Mouse (Mus musculus): Measurements from ENCODE around the gene Ces2a. TPM values are rescaled to one million over a fixed set of nuclear protein-coding genes. Genes with fewer than 3 reads are reported as not detected.

The Ces2a gene
- polyA plus RNA-seq (2015; fragmentation: Nextera tagmentation; extraction: Ambion mirVana): 0.66 TPM in 1 of 2 replicates, not detected in the other

DNA sequence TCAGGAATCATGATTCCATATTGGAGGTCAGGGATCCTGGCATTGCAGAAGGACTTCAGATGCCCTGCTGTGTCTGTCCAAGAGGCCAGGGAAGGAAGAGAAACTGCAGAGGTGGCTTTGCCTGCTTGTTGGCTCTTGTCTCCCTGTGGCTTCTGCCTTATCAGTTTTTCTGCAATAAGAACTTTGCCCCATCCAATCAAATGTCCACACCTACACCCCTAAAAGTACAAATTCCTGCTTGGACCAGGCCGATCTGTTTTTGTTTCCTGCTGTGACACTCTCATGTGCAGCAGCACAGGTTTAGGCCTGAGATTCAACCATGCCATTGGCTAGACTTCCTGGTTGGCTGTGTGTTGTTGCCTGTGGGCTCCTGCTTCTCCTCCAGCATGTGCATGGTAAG is at the start of gene Ces2a:
Ces2a (plus strand) TSS at position 251 of the 400 bp plus-strand sequence.
- Histone ChIP-seq H3K4me3 (ENCODE audit: low read length) (no peak within 1 kb of the TSS), H3K9me3 (replicated peaks; ENCODE audit: control insufficient read depth, low read length) (no peaks in the 10 kb centered on the region), H3K27me3 (ENCODE audit: control insufficient read depth, insufficient read depth, low read length) (no peaks in the 10 kb centered on the region), H3K9ac (ENCODE audit: low read length) (no peak within 1 kb of the TSS), H3K36me3 (ENCODE audit: control insufficient read depth, insufficient read depth) (no peaks in the 10 kb centered on the region), H3K4me2 (ENCODE audit: low read depth, low read length) (no peak within 1 kb of the TSS), H3K4me1 (ENCODE audit: control insufficient read depth, insufficient read depth, low read length) (no peaks in the 10 kb centered on the region), H3K27ac (ENCODE audit: low read length) (no peak within 1 kb of the TSS)
- no peak for ATAC-seq (replicated peaks; ENCODE audit: extremely low read depth, insufficient read depth, low FRiP score)
- 58% methylated on average over 1 of the region's 1 CpGs for WGBS

DNA sequence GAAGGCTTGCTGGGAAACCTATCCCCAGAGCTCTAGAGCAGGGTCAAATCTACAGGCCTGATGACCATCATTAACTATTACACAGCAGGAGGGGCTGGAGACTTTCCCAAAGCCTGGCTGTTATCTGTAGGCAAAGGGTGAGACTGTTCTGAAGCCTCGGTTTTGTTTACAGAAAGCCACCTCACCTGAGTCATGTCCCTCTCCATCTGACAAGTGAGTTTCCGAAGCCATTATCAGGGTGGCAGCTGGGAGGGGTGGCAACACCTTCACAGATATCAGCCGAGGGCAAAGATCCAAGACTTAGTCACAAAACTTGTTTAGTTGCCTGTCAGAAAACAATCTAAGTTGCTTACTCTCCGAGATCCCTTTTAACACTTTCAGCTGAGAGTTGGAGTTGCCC is 45.4 kb upstream of the Ces2a start:
- Histone ChIP-seq H3K4me1 (ENCODE audit: control insufficient read depth, insufficient read depth, low read length) (no peaks in the 10 kb centered on the region), H3K27me3 (ENCODE audit: control insufficient read depth, insufficient read depth, low read length) (no peaks in the 10 kb centered on the region), H3K9me3 (replicated peaks; ENCODE audit: control insufficient read depth, low read length) (no peaks in the 10 kb centered on the region), H3K4me2 (ENCODE audit: low read depth, low read length) (no peak overlapping the region), H3K9ac (ENCODE audit: low read length) (no peak overlapping the region), H3K27ac (ENCODE audit: low read length) (no peak overlapping the region), H3K36me3 (ENCODE audit: control insufficient read depth, insufficient read depth) (no peaks in the 10 kb centered on the region), H3K4me3 (ENCODE audit: low read length) (no peak overlapping the region)
- ATAC-seq (replicated peaks; ENCODE audit: extremely low read depth, insufficient read depth, low FRiP score): no peak
- WGBS: 37% methylated on average over 4 of the region's 4 CpGs

DNA sequence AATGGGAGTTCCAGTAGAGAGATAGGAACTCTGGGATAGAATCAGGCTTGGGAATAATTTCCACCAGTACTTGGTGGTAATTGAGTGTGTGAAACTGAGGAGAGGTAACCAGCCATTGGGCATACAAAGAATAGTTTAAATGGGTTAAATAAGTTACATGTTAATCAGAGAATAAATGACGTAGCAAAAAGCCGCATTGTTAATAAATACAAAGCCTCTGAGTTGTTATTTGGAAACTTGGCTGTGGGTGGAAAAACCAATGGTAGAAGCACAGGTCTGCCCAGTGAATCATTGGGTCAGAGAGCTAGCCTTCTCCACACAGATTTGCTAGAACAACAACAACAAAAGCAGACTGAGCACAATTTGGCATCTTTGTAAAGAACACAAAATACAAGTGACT is 35.2 kb upstream of the Ces2a start:
- Histone ChIP-seq H3K27me3 (ENCODE audit: control insufficient read depth, insufficient read depth, low read length) (no peaks in the 10 kb centered on the region), H3K4me2 (ENCODE audit: low read depth, low read length) (no peak overlapping the region), H3K27ac (ENCODE audit: low read length) (no peak overlapping the region), H3K9ac (ENCODE audit: low read length) (no peak overlapping the region), H3K9me3 (replicated peaks; ENCODE audit: control insufficient read depth, low read length) (no peaks in the 10 kb centered on the region), H3K4me3 (ENCODE audit: low read length) (no peak overlapping the region), H3K4me1 (ENCODE audit: control insufficient read depth, insufficient read depth, low read length) (no peaks in the 10 kb centered on the region), H3K36me3 (ENCODE audit: control insufficient read depth, insufficient read depth) (no peaks in the 10 kb centered on the region)
- 94% methylated on average over 2 of the region's 2 CpGs for WGBS
- ATAC-seq (replicated peaks; ENCODE audit: extremely low read depth, insufficient read depth, low FRiP score): no peak

DNA sequence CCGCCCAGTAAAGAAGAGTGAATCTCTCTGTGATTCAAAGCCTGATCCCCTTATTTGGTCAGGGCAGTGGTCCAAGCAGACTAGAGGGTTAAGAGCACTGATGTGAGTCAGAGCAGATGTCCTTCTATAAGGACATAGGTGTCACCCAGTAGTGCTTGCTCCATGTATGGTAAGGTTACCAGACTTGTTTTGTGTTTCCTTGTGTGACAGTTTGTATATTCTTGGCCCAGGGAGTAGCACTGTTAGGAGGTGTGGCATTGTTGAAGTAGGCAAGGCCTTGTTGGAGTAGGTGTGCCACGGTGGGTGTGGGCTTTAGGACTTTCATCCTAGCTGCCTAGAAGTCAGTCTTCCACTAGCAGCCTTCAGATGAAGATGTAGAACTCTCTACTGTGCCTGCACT is 31.9 kb upstream of the Ces2a start:
- H3K4me1 ChIP-seq (ENCODE audit: control insufficient read depth, insufficient read depth, low read length): no peaks in the 10 kb centered on the region
- no peak overlapping the region for H3K4me3 ChIP-seq (ENCODE audit: low read length)
- H3K4me2 ChIP-seq (ENCODE audit: low read depth, low read length): no peak overlapping the region
- H3K27ac ChIP-seq (ENCODE audit: low read length): no peak overlapping the region
- H3K27me3 ChIP-seq (ENCODE audit: control insufficient read depth, insufficient read depth, low read length): no peaks in the 10 kb centered on the region
- H3K9ac ChIP-seq (ENCODE audit: low read length): no peak overlapping the region
- WGBS: 75% methylated on average over 2 of the region's 2 CpGs
- no peaks in the 10 kb centered on the region for H3K36me3 ChIP-seq (ENCODE audit: control insufficient read depth, insufficient read depth)
- ATAC-seq (replicated peaks; ENCODE audit: extremely low read depth, insufficient read depth, low FRiP score): no peak
- no peaks in the 10 kb centered on the region for H3K9me3 ChIP-seq (replicated peaks; ENCODE audit: control insufficient read depth, low read length)

DNA sequence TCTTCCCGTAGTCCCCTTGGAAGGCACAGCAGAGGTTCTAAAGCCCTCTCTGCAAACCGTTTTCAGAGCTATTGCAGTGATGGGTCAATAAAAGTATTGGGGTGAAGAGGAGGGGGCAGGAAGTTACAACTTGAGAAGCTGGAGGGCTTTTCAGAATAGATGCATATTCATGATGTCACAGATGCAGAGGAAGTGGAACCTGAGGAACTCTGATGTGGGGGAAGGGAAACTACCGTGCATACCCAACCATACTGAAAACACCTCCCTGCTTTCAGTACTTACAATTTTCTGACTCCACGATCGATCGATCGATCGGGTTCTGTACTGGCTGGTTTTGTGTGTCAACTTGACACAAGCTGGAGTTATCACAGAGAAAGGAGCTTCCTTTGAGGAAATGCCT is 12.6 kb upstream of the Ces2a start:
- no peak overlapping the region for H3K4me2 ChIP-seq (ENCODE audit: low read depth, low read length)
- no peak overlapping the region for H3K4me3 ChIP-seq (ENCODE audit: low read length)
- 80% methylated on average over 8 of the region's 8 CpGs for WGBS
- H3K9ac ChIP-seq (ENCODE audit: low read length): no peak overlapping the region
- H3K36me3 ChIP-seq (ENCODE audit: control insufficient read depth, insufficient read depth): no peaks in the 10 kb centered on the region
- no peak for ATAC-seq (replicated peaks; ENCODE audit: extremely low read depth, insufficient read depth, low FRiP score)
- H3K4me1 ChIP-seq (ENCODE audit: control insufficient read depth, insufficient read depth, low read length): no peaks in the 10 kb centered on the region
- H3K27ac ChIP-seq (ENCODE audit: low read length): no peak overlapping the region
- H3K27me3 ChIP-seq (ENCODE audit: control insufficient read depth, insufficient read depth, low read length): no peaks in the 10 kb centered on the region
- H3K9me3 ChIP-seq (replicated peaks; ENCODE audit: control insufficient read depth, low read length): no peaks in the 10 kb centered on the region

DNA sequence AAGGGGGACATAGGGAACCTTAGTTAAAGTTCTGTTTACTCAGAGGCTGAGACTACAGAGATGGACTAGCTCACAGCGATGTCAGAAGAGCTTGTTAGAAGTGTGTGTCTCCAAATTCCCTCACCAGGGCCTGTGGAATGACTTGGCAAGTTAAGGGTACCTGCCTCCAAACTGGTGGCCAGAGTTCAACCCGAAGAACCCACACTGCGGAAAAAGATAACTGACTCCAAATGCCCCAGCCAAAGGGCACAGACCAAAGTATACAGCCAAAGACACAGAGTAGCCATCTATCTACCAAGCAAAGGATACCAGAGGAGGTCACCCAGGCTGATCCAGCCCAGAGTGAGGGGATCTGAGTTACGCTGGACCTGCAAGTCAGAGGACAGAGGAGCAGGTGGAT is 2.4 kb upstream of the Ces2a start:
- Histone ChIP-seq H3K4me3 (ENCODE audit: low read length) (no peak overlapping the region), H3K9me3 (replicated peaks; ENCODE audit: control insufficient read depth, low read length) (no peaks in the 10 kb centered on the region)
- ATAC-seq (replicated peaks; ENCODE audit: extremely low read depth, insufficient read depth, low FRiP score): no peak

DNA sequence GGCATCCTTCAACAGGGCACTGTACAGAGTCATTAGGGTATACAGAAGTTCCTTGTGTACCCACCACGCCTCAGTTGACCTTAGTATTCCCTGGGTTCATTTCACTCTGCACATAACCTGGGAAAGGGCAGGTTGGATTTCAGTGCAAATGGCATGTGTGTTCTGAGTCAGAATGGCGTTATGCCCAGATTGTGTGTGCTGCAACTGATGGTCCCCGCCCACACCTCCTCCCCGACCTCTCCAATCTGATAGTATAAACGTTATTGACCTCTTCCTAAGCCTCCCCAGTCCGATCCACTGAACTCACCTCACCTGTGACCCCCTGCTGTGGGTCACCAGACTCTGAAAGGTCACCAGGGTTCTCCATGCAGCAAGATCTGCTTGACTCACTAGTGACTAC is 1.8 kb upstream of the Ces2a start:
- H3K4me2 ChIP-seq (ENCODE audit: low read depth, low read length): no peak overlapping the region
- H3K27me3 ChIP-seq (ENCODE audit: control insufficient read depth, insufficient read depth, low read length): no peaks in the 10 kb centered on the region
- 54% methylated on average over 6 of the region's 6 CpGs for WGBS
- H3K27ac ChIP-seq (ENCODE audit: low read length): no peak overlapping the region
- H3K9ac ChIP-seq (ENCODE audit: low read length): no peak overlapping the region
- ATAC-seq (replicated peaks; ENCODE audit: extremely low read depth, insufficient read depth, low FRiP score): no peak
- H3K9me3 ChIP-seq (replicated peaks; ENCODE audit: control insufficient read depth, low read length): no peaks in the 10 kb centered on the region
- H3K4me1 ChIP-seq (ENCODE audit: control insufficient read depth, insufficient read depth, low read length): no peaks in the 10 kb centered on the region
- H3K4me3 ChIP-seq (ENCODE audit: low read length): no peak overlapping the region
- H3K36me3 ChIP-seq (ENCODE audit: control insufficient read depth, insufficient read depth): no peaks in the 10 kb centered on the region

More for the DNA sequence above, 2.4 kb upstream of the Ces2a start:
- Histone ChIP-seq H3K4me1 (ENCODE audit: control insufficient read depth, insufficient read depth, low read length) (no peaks in the 10 kb centered on the region), H3K4me2 (ENCODE audit: low read depth, low read length) (no peak overlapping the region), H3K36me3 (ENCODE audit: control insufficient read depth, insufficient read depth) (no peaks in the 10 kb centered on the region), H3K9ac (ENCODE audit: low read length) (no peak overlapping the region), H3K27ac (ENCODE audit: low read length) (no peak overlapping the region), H3K27me3 (ENCODE audit: control insufficient read depth, insufficient read depth, low read length) (no peaks in the 10 kb centered on the region)
- 80% methylated on average over 4 of the region's 4 CpGs for WGBS

DNA sequence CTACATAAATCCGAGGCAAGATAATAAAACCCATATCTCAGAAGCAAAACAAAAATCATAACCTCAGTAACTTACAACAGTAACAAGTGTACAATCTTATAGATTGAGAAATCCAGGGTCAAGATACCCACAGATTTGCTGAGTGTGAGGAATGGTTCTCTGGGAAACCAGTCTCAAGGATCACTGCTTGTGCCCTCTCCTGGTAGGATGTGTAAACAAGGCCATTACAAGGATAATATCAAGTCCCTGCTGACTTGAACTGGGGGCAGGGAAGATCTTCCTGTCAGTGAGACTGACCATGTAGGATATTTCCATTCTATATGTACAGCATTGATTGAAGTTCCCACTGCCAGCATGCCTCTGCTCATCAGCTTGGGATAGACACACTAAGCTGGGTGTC is 8.2 kb downstream of the Ces2a start:
- H3K27ac ChIP-seq (ENCODE audit: low read length): no peak overlapping the region
- H3K27me3 ChIP-seq (ENCODE audit: control insufficient read depth, insufficient read depth, low read length): no peaks in the 10 kb centered on the region
- H3K36me3 ChIP-seq (ENCODE audit: control insufficient read depth, insufficient read depth): no peaks in the 10 kb centered on the region
- no peaks in the 10 kb centered on the region for H3K9me3 ChIP-seq (replicated peaks; ENCODE audit: control insufficient read depth, low read length)
- WGBS: 77% methylated on average over 1 of the region's 1 CpGs
- no peak overlapping the region for H3K4me3 ChIP-seq (ENCODE audit: low read length)
- no peak for ATAC-seq (replicated peaks; ENCODE audit: extremely low read depth, insufficient read depth, low FRiP score)
- no peak overlapping the region for H3K9ac ChIP-seq (ENCODE audit: low read length)
- H3K4me1 ChIP-seq (ENCODE audit: control insufficient read depth, insufficient read depth, low read length): no peaks in the 10 kb centered on the region
- H3K4me2 ChIP-seq (ENCODE audit: low read depth, low read length): no peak overlapping the region

DNA sequence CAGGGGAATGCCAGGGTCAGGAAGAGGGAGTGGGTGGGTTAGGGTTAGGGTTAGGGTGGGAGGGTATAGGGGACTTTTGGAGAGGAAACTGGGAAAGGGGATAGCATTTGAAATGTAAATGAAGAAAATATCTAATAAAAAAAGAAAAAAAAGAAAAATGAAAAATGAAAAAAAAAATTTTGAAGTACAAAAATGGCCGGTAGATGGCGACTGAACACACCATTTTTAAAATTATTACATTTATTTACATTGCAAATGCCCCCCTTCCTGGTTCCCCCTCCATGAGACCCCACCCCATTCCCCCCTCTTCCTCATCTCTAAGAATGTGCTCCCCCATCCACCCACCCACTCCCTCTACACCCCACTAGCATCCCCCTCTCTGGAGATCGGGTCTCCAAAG is 9.6 kb downstream of the Ces2a start:
- H3K4me3 ChIP-seq (ENCODE audit: low read length): no peak overlapping the region
- H3K27me3 ChIP-seq (ENCODE audit: control insufficient read depth, insufficient read depth, low read length): no peaks in the 10 kb centered on the region
- H3K4me1 ChIP-seq (ENCODE audit: control insufficient read depth, insufficient read depth, low read length): no peaks in the 10 kb centered on the region
- WGBS: 79% methylated on average over 3 of the region's 3 CpGs
- H3K36me3 ChIP-seq (ENCODE audit: control insufficient read depth, insufficient read depth): no peaks in the 10 kb centered on the region
- H3K27ac ChIP-seq (ENCODE audit: low read length): no peak overlapping the region
- no peak for ATAC-seq (replicated peaks; ENCODE audit: extremely low read depth, insufficient read depth, low FRiP score)
- H3K9me3 ChIP-seq (replicated peaks; ENCODE audit: control insufficient read depth, low read length): no peaks in the 10 kb centered on the region
- no peak overlapping the region for H3K4me2 ChIP-seq (ENCODE audit: low read depth, low read length)
- no peak overlapping the region for H3K9ac ChIP-seq (ENCODE audit: low read length)

DNA sequence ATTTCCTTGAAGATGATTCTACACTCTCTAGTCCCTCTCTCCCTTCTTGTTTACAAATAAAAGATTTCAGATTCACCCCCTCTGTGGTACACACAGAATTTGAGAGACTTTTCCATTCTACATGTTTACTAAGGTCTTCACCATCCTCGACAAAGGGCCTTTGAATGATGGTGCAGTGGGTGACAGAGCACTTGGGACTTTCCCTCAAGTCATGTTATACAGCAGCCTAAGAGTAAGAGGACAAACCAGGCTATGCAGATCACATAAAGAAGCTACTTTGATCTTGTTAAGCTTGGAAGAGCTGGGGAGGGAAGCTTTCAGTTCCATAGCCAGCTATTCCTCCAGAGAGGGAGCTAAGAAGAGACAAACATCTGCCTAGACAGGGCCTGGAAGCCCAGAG is 19.0 kb downstream of the Ces2a start:
- Histone ChIP-seq H3K36me3 (ENCODE audit: control insufficient read depth, insufficient read depth) (no peaks in the 10 kb centered on the region), H3K27ac (ENCODE audit: low read length) (no peak overlapping the region), H3K4me3 (ENCODE audit: low read length) (no peak overlapping the region), H3K4me1 (ENCODE audit: control insufficient read depth, insufficient read depth, low read length) (no peaks in the 10 kb centered on the region), H3K4me2 (ENCODE audit: low read depth, low read length) (no peak overlapping the region), H3K9me3 (replicated peaks; ENCODE audit: control insufficient read depth, low read length) (no peaks in the 10 kb centered on the region), H3K9ac (ENCODE audit: low read length) (no peak overlapping the region), H3K27me3 (ENCODE audit: control insufficient read depth, insufficient read depth, low read length) (no peaks in the 10 kb centered on the region)
- WGBS: 74% methylated on average over 1 of the region's 1 CpGs
- ATAC-seq (replicated peaks; ENCODE audit: extremely low read depth, insufficient read depth, low FRiP score): no peak
